Mouse (Mus musculus): ENCODE results near the gene Vipas39.
"Not testable (repeated sequence)": the region's sequence is repeated elsewhere in the genome, so short reads cannot be mapped to it uniquely, and the experiment has no call there.

The Vipas39 gene

GRCm38 (mm10) chr12:87266827-87267603 is 959 bp upstream of the Vipas39 start:
- peak; percentile 34 for DNase-seq (ENCODE audit: low spot score)

GRCm38 (mm10) chr12:87265444-87265843 is 612 bp downstream of the Vipas39 start:
- DNase-seq (ENCODE audit: low spot score), result peak; percentile 27

GRCm38 (mm10) chr12:87260562-87260961 is 5.5 kb downstream of the Vipas39 start:
- DNase-seq (ENCODE audit: low spot score), result no peak

GRCm38 (mm10) chr12:87256629-87257028 is 9.4 kb downstream of the Vipas39 start:
- no peak for DNase-seq (ENCODE audit: low spot score)

GRCm38 (mm10) chr12:87253878-87254277 is 12.2 kb downstream of the Vipas39 start:
- no peak for DNase-seq (ENCODE audit: low spot score)

GRCm38 (mm10) chr12:87250161-87250560 is 15.9 kb downstream of the Vipas39 start:
- DNase-seq (ENCODE audit: low spot score), result no peak

GRCm38 (mm10) chr12:87238632-87239031 is 27.4 kb downstream of the Vipas39 start, which contains the start of gene Noxred1:
TSS of gene Noxred1 (minus strand) at chr12:87238732.
- no peak for DNase-seq (ENCODE audit: low spot score)

- no peak for DNase-seq (ENCODE audit: low spot score)
Measured at GRCm38 (mm10) chr12:87236882-87237483, 29.1 kb downstream of the Vipas39 start.

- DNase-seq (ENCODE audit: low spot score), result no peak
Measured at GRCm38 (mm10) chr12:87230379-87230895, 35.6 kb downstream of the Vipas39 start.

GRCm38 (mm10) chr12:87229633-87230032 is 36.4 kb downstream of the Vipas39 start:
- DNase-seq (ENCODE audit: low spot score), result no peak

- no peak for DNase-seq (ENCODE audit: low spot score)
Measured at GRCm38 (mm10) chr12:87226801-87227200, 39.3 kb downstream of the Vipas39 start.

- DNase-seq (ENCODE audit: low spot score), result no peak
Measured at GRCm38 (mm10) chr12:87224950-87225349, 41.1 kb downstream of the Vipas39 start.

GRCm38 (mm10) chr12:87219362-87219761 is 46.7 kb downstream of the Vipas39 start:
- peak; percentile 42 for DNase-seq (ENCODE audit: low spot score)

GRCm38 (mm10) chr12:87217596-87217995 is 48.5 kb downstream of the Vipas39 start:
- no peak for DNase-seq (ENCODE audit: low spot score)

GRCm38 (mm10) chr12:87216053-87216452 is 50.0 kb downstream of the Vipas39 start:
- no peak for DNase-seq (ENCODE audit: low spot score)

- no peak for DNase-seq (ENCODE audit: low spot score)
Measured at GRCm38 (mm10) chr12:87212844-87213606, 53.0 kb downstream of the Vipas39 start.

GRCm38 (mm10) chr12:87205789-87206188 is 60.3 kb downstream of the Vipas39 start:
- DNase-seq (ENCODE audit: low spot score), result not testable (repeated sequence)

- no peak for DNase-seq (ENCODE audit: low spot score)
Measured at GRCm38 (mm10) chr12:87201694-87202093, 64.4 kb downstream of the Vipas39 start.

- peak; percentile 85 for DNase-seq (ENCODE audit: low spot score)
Measured at GRCm38 (mm10) chr12:87199973-87200586, 66.0 kb downstream of the Vipas39 start, which contains the start of gene Tmed8. TSS of gene Tmed8 (minus strand) at chr12:87200454.

- peak; percentile 30 for DNase-seq (ENCODE audit: low spot score)
Measured at GRCm38 (mm10) chr12:87199206-87199972, 66.7 kb downstream of the Vipas39 start, which contains the start of gene Samd15. TSS of gene Samd15 (plus strand) at chr12:87199723.

GRCm38 (mm10) chr12:87198792-87199191 is 67.3 kb downstream of the Vipas39 start:
- DNase-seq (ENCODE audit: low spot score), result peak; percentile 7

All from MN1 (cell line).